In the genomic region with DNA sequence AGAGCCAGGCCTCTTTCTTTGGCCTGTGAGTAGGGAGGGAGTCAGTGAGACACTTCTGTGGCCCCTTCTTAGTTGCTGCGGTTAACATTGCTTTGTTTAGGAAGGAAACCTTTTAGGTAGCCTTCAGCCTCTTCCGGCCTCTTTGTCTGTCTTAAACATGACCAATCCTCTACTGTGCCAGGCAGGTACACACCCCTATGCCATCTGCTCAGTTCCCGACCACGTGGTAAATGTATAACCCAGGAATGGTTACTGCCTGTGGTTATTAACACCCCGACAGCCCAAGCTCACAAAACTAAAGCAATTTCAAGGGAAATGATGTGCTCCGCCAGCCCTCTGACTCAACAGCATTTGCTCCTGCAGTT, we compare ENCODE assay signal across 8 mouse cellular contexts. TPM values are rescaled to one million over a fixed set of nuclear protein-coding genes. Genes with fewer than 3 reads are reported as not detected.
DNase-seq lines count a peak whose midpoint lies in the region; ATAC-seq and TF ChIP-seq lines count a peak whose summit lies in the region.

No protein-coding gene starts in this region.

- no peaks in the 10 kb centered on the region for H3K36me3 ChIP-seq in lung, embryonic 15.5 days
- no peaks in the 10 kb centered on the region for H3K36me3 ChIP-seq in forebrain, embryonic 10.5 days (replicated peaks)
- no peaks in the 10 kb centered on the region for H3K36me3 ChIP-seq in kidney, adult 2 months (ENCODE audit: control insufficient read depth, insufficient read depth, low read length)
- H3K36me3 ChIP-seq in lung, postnatal 0 days (ENCODE audit: insufficient read depth, low read length) = no peaks in the 10 kb centered on the region
- no peaks in the 10 kb centered on the region for H3K36me3 ChIP-seq in small intestine, adult 2 months (ENCODE audit: control insufficient read depth, insufficient read depth, low read length)

- H3K9ac ChIP-seq in lung, embryonic 15.5 days = peak overlapping the region; percentile 50
- peak overlapping the region; percentile 54 for H3K9ac ChIP-seq in lung, postnatal 0 days (replicated peaks; ENCODE audit: low read depth)

- DNase-seq in lung, postnatal 14 days = no peak
- DNase-seq in forebrain, embryonic 10.5 days (ENCODE audit: extremely low spot score, low spot score) = no peak
- DNase-seq in kidney, adult 2 months = peak; percentile 65
- DNase-seq in lung, postnatal 0 days (ENCODE audit: low spot score) = peak; percentile 10
- DNase-seq in urinary bladder, adult 18-20 months (ENCODE audit: low spot score in 2 of 2) = no peak

- H3K4me1 ChIP-seq in lung, embryonic 15.5 days = no peaks in the 10 kb centered on the region
- H3K4me1 ChIP-seq in bone marrow macrophage, adult 2 months (ENCODE audit: control insufficient read depth, insufficient read depth, low read length) = peaks cover under 1% of the 10 kb centered on the region
- no peaks in the 10 kb centered on the region for H3K4me1 ChIP-seq in forebrain, embryonic 10.5 days
- H3K4me1 ChIP-seq in kidney, adult 2 months (ENCODE audit: control insufficient read depth, insufficient read depth, low read length) = no peaks in the 10 kb centered on the region
- no peaks in the 10 kb centered on the region for H3K4me1 ChIP-seq in lung, postnatal 0 days (ENCODE audit: insufficient read depth, low read depth, low read length)
- peaks cover 3% of the 10 kb centered on the region; the same call in 1 of the 2 replicates for H3K4me1 ChIP-seq in small intestine, adult 2 months (ENCODE audit: control insufficient read depth, insufficient read depth, insufficient read length, low read length)

- H3K4me2 ChIP-seq in lung, embryonic 15.5 days = peak overlapping the region; percentile 58
- H3K4me2 ChIP-seq in lung, postnatal 0 days (replicated peaks; ENCODE audit: low read depth, low read length) = peak overlapping the region; percentile 51

- peak; percentile 55; the same call in 1 of the 2 replicates for ATAC-seq in lung, embryonic 15.5 days (ENCODE audit: borderline replicate concordance, extremely low read depth, low FRiP score, low TSS enrichment)
- peak; percentile 58 for ATAC-seq in lung, postnatal 0 days

- no peak for TF ChIP-seq EP300 in lung, postnatal 0 days (IDR thresholded peaks at IDR 0.05)

- no peaks in the 10 kb centered on the region for H3K9me3 ChIP-seq in lung, embryonic 15.5 days
- H3K9me3 ChIP-seq in forebrain, embryonic 10.5 days = no peaks in the 10 kb centered on the region
- H3K9me3 ChIP-seq in lung, postnatal 0 days (ENCODE audit: low read length) = no peaks in the 10 kb centered on the region

- H3K4me3 ChIP-seq in lung, embryonic 15.5 days = peak overlapping the region; percentile 57
- H3K4me3 ChIP-seq in bone marrow macrophage, adult 2 months (ENCODE audit: insufficient read depth, low read length) = peak overlapping the region; percentile 89
- peak overlapping the region; percentile 60 for H3K4me3 ChIP-seq in forebrain, embryonic 10.5 days
- H3K4me3 ChIP-seq in kidney, adult 2 months (ENCODE audit: insufficient read depth, low read depth, low read length) = peak overlapping the region; percentile 68
- H3K4me3 ChIP-seq in lung, postnatal 0 days (ENCODE audit: low read depth, low read length) = peak overlapping the region; percentile 51
- peak overlapping the region; percentile 85 for H3K4me3 ChIP-seq in small intestine, adult 2 months (ENCODE audit: low read depth, low read length)

- 23% methylated on average over 6 of the region's 6 CpGs for WGBS in lung, embryonic 15.5 days
- WGBS in forebrain, embryonic 10.5 days = 24% methylated on average over 6 of the region's 6 CpGs
- 3% methylated on average over 6 of the region's 6 CpGs for WGBS in kidney, adult 2 months
- WGBS in lung, postnatal 0 days = 20% methylated on average over 6 of the region's 6 CpGs
- WGBS in small intestine, adult 2 months = 14% methylated on average over 6 of the region's 6 CpGs

- TF ChIP-seq POLR2A in bone marrow macrophage, adult 2 months (IDR thresholded peaks at IDR 0.05; ENCODE audit: borderline replicate concordance, low read depth, low read length) = no peak
- no peak for TF ChIP-seq POLR2A in kidney, adult 2 months (IDR thresholded peaks at IDR 0.05; ENCODE audit: low read depth, low read length)
- no peak for TF ChIP-seq POLR2A in small intestine, adult 2 months (IDR thresholded peaks at IDR 0.05; ENCODE audit: low read depth, low read length)

- no peaks in the 10 kb centered on the region for H3K27me3 ChIP-seq in lung, embryonic 15.5 days
- peaks cover 92% of the 10 kb centered on the region for H3K27me3 ChIP-seq in forebrain, embryonic 10.5 days (ENCODE audit: poor library complexity, severe bottlenecking)
- no peaks in the 10 kb centered on the region for H3K27me3 ChIP-seq in kidney, adult 2 months (replicated peaks; ENCODE audit: control insufficient read depth, insufficient read depth, low read length)
- no peaks in the 10 kb centered on the region for H3K27me3 ChIP-seq in lung, postnatal 0 days (replicated peaks; ENCODE audit: insufficient read depth, low read length)
- no peaks in the 10 kb centered on the region for H3K27me3 ChIP-seq in small intestine, adult 2 months (ENCODE audit: control insufficient read depth, insufficient read depth, low read length)

- no peak for TF ChIP-seq CTCF in bone marrow macrophage, adult 2 months (IDR thresholded peaks at IDR 0.05; ENCODE audit: low read depth, low read length)
- no peak for TF ChIP-seq CTCF in kidney, adult 2 months (conservative IDR thresholded peaks at IDR 0.05; ENCODE audit: insufficient read depth, insufficient read length, low read depth, low read length)
- no peak for TF ChIP-seq CTCF in lung, postnatal 0 days (IDR thresholded peaks at IDR 0.05)
- TF ChIP-seq CTCF in small intestine, adult 2 months (IDR thresholded peaks at IDR 0.05; ENCODE audit: extremely low read depth, insufficient read length, insufficient replicate concordance, low read depth, low read length) = no peak

- H3K27ac ChIP-seq in lung, embryonic 15.5 days = peak overlapping the region; percentile 62
- H3K27ac ChIP-seq in bone marrow macrophage, adult 2 months (ENCODE audit: insufficient read depth, low read depth, low read length) = peak overlapping the region; percentile 76
- H3K27ac ChIP-seq in forebrain, embryonic 10.5 days = peak overlapping the region; percentile 80
- H3K27ac ChIP-seq in kidney, adult 2 months (ENCODE audit: insufficient read depth, low read depth, low read length) = peak overlapping the region; percentile 41; the same call in 1 of the 2 replicates
- peak overlapping the region; percentile 68 for H3K27ac ChIP-seq in lung, postnatal 0 days (ENCODE audit: low read length)
- peak overlapping the region; percentile 72 for H3K27ac ChIP-seq in small intestine, adult 2 months (ENCODE audit: insufficient read depth, low read depth, low read length)

RNA-seq across cellular contexts. Expression of a gene that starts 0.8 kb away (rescaled TPM):
- 1.9 and 2.6 TPM in 2 replicates for polyA plus RNA-seq in lung, embryonic 15.5 days (2015; fragmentation: Nextera tagmentation; extraction: Ambion mirVana)
- polyA plus RNA-seq in bone marrow macrophage, adult 2 months (2012; ENCODE audit: insufficient read depth, insufficient read length, missing spikeins) = 17.4 and 24.5 TPM in 2 replicates
- 1.3 and 1.6 TPM in 2 replicates for polyA plus RNA-seq in forebrain, embryonic 10.5 days (2016; fragmentation: Nextera tagmentation; extraction: Ambion mirVana)
- polyA plus RNA-seq in kidney, adult 2 months (2012; rRNA removed) = 2.6 and 3.2 TPM in 2 replicates
- 0.53 and 0.80 TPM in 2 replicates for polyA plus RNA-seq in lung, postnatal 0 days (2015; fragmentation: Nextera tagmentation; extraction: Ambion mirVana)
- 1.9 and 4.1 TPM in 2 replicates for polyA plus RNA-seq in small intestine, adult 2 months (2012; rRNA removed)

Comparison
In these comparisons a context has a peak if more than half of its experiments do, and no peak if none do; other contexts are left out.
1. DNase-seq: peak in kidney, adult 2 months (single experiment) and lung, postnatal 0 days (single experiment); none in lung, postnatal 14 days (single experiment), forebrain, embryonic 10.5 days (single experiment) and urinary bladder, adult 18-20 months (0 of 2).
2. Peak in every context shown above with its lines, with median percentiles within 50 percentile points of each other: H3K27ac ChIP-seq and H3K4me3 ChIP-seq.